Mouse (Mus musculus) neural tube, embryonic 15.5 days (tissue): ENCODE data around the gene Nsun4. TPM values are rescaled to one million over a fixed set of nuclear protein-coding genes. Genes with fewer than 3 reads are reported as not detected.

ENCODE experiments used
- ATAC-seq: fragments of 200-750 bp; cut with Nextera tagmentation; 2 replicates; pipeline ENCODE4 v1.8.0; 2017; ENCODE audit warnings: mild to moderate bottlenecking, moderate TSS enrichment, moderate library complexity; ENCODE audit not compliant: low FRiP score
- H3K27ac ChIP-seq: fragments of 300-500 bp; sonication (generic); replicated peaks from 2 replicates; pipeline ENCODE4 v1.5.1; 2015; ENCODE audit warnings: mild to moderate bottlenecking, inconsistent platforms
- H3K27me3 ChIP-seq: fragments of 300-500 bp; sonication (generic); replicated peaks from 2 replicates; pipeline ENCODE4 v1.6.1; 2015; ENCODE audit warnings: inconsistent platforms
- H3K36me3 ChIP-seq: fragments of 300-500 bp; sonication (generic); 2 replicates; pipeline ENCODE4 v1.6.1; 2015; ENCODE audit warnings: inconsistent platforms
- H3K4me1 ChIP-seq: fragments of 300-500 bp; sonication (generic); 2 replicates; pipeline ENCODE4 v1.6.1; 2015; ENCODE audit warnings: inconsistent platforms
- H3K4me2 ChIP-seq: fragments of 300-500 bp; sonication (generic); 2 replicates; pipeline ENCODE4 v1.6.1; 2015; ENCODE audit warnings: inconsistent platforms, mild to moderate bottlenecking, moderate library complexity
- H3K4me3 ChIP-seq: fragments of 300-500 bp; sonication (generic); replicated peaks from 2 replicates; pipeline ENCODE4 v1.5.1; 2015; ENCODE audit warnings: mild to moderate bottlenecking, inconsistent platforms
- H3K9ac ChIP-seq: fragments of 300-500 bp; sonication (generic); replicated peaks from 2 replicates; pipeline ENCODE4 v1.6.1; 2015; ENCODE audit warnings: mild to moderate bottlenecking, inconsistent platforms
- H3K9me3 ChIP-seq: fragments of 300-500 bp; sonication (generic); replicated peaks from 2 replicates; pipeline ENCODE4 v1.6.1; 2016; ENCODE audit warnings: inconsistent platforms
- WGBS: fragments of 180-500 bp; shearing (Covaris S2); methylation state at CpG from one replicate; pipeline ENCODE4 v1.1.7; 2015; ENCODE audit warnings: mixed read lengths; 5-methylcytosine and 5-hydroxymethylcytosine counted together
- polyA plus RNA-seq: library from polyadenylated mRNA; unstranded; fragments of >200 nt; fragmentation: Nextera tagmentation; extraction: Ambion mirVana; gene quantifications from 2 replicates; pipeline ENCODE4 v1.2.1, GENCODE M21; 2015

The Nsun4 gene
- polyA plus RNA-seq, 1 experiment from 2014 or later: 13.5 TPM

DNA sequence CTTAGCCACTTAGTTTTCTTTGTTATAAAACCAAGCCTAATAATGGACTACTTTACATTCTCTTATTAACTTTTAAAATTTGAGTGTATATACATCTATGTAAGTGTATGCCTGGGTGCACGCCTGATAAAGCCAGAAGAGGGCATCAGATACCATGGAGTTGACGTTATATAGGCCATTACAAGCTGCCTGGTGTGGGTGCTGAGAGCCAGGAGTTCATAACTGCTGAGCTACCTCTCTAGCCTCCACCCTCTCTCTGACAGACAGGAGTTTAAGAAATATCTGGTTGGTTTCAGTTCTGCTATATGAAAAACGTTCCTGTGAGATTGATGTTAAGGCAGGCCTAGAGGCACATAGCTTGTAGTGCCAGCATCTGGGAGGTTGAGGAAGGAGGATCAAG is 11.5 kb downstream of the Nsun4 start:
- no peak overlapping the region for H3K4me2 ChIP-seq
- peaks cover 13% of the 10 kb centered on the region; the same call in 1 of the 2 replicates for H3K36me3 ChIP-seq
- ATAC-seq: no peak
- no peaks in the 10 kb centered on the region for H3K9me3 ChIP-seq
- WGBS: 88% methylated on average over 3 of the region's 3 CpGs
- no peak overlapping the region for H3K9ac ChIP-seq
- H3K27me3 ChIP-seq: no peaks in the 10 kb centered on the region
- no peak overlapping the region for H3K4me3 ChIP-seq
- no peak overlapping the region for H3K27ac ChIP-seq
- H3K4me1 ChIP-seq: no peaks in the 10 kb centered on the region

DNA sequence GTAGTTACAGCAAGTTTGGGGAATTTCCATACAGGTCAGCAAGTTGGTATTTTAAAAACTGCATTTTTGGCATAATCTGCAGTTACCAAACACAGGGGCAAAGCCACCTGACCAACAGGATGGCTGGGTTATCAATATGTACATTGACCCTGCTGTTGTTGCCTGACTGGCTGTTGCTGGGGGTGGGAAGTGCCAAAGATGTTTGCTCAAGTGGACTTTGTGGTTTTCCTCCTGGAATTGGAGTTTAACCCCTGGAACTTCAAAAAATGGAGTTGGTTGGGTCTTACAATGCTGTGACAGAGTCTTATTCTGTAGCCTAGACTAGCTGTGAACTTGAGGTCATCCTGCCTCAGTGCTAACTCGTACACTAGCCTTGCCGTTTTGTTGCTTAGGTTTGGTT is 13.2 kb downstream of the Nsun4 start:
- H3K27me3 ChIP-seq: no peaks in the 10 kb centered on the region
- WGBS: 93% methylated on average over 2 of the region's 2 CpGs
- H3K4me3 ChIP-seq: no peak overlapping the region
- H3K9ac ChIP-seq: no peak overlapping the region
- H3K9me3 ChIP-seq: no peaks in the 10 kb centered on the region
- no peak overlapping the region for H3K4me2 ChIP-seq
- no peak overlapping the region for H3K27ac ChIP-seq
- H3K36me3 ChIP-seq: peaks cover 13% of the 10 kb centered on the region; the same call in 1 of the 2 replicates
- ATAC-seq: no peak
- H3K4me1 ChIP-seq: no peaks in the 10 kb centered on the region

DNA sequence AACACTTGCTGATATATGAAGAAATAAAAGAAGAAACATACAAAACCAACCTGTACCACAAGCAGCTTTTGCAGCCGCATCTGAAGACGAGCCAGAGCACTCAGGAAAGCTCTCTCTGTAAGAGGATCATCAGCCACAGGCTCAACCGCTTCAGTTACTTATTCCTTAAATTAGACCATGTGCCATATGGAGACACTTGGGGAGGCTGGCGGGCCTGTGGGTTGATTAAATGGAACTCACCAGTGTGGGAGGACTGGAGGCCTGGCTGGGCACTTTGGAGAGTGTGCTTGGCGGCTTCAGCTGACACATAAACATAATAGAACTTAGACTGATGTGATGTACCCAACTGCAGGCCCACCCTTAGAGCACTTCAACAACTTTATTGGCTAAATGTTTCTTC is 20.3 kb downstream of the Nsun4 start:
- H3K4me2 ChIP-seq: no peak overlapping the region
- no peak overlapping the region for H3K4me3 ChIP-seq
- no peak overlapping the region for H3K27ac ChIP-seq
- ATAC-seq: no peak
- no peak overlapping the region for H3K9ac ChIP-seq
- H3K36me3 ChIP-seq: peaks cover 28% of the 10 kb centered on the region
- H3K9me3 ChIP-seq: no peaks in the 10 kb centered on the region
- WGBS: 92% methylated on average over 5 of the region's 5 CpGs
- H3K27me3 ChIP-seq: no peaks in the 10 kb centered on the region
- no peaks in the 10 kb centered on the region for H3K4me1 ChIP-seq

DNA sequence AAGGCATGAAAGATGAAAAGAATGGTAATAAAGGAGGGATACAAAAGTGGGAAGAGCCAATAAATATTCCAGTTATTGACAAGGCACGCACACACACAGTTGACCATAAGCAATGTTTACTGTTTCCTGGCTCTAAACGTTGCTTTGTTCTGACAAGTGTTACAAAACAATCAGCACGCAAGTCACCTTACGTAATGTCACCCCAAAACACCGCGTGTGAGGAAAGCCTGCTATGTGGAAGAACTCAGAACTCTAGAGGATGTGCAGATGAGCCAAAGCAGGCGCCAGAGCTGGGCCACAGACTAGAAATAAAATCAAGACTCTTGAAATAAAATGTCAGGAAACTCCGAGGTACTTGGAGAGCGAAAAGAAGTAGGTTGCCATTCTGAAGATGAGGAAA is 20.8 kb downstream of the Nsun4 start:
- Histone ChIP-seq H3K4me3 (no peak overlapping the region), H3K27me3 (no peaks in the 10 kb centered on the region), H3K9me3 (no peaks in the 10 kb centered on the region), H3K36me3 (peaks cover 28% of the 10 kb centered on the region), H3K4me2 (no peak overlapping the region), H3K27ac (no peak overlapping the region), H3K9ac (no peak overlapping the region), H3K4me1 (no peaks in the 10 kb centered on the region)
- 91% methylated on average over 9 of the region's 9 CpGs for WGBS
- ATAC-seq: no peak

DNA sequence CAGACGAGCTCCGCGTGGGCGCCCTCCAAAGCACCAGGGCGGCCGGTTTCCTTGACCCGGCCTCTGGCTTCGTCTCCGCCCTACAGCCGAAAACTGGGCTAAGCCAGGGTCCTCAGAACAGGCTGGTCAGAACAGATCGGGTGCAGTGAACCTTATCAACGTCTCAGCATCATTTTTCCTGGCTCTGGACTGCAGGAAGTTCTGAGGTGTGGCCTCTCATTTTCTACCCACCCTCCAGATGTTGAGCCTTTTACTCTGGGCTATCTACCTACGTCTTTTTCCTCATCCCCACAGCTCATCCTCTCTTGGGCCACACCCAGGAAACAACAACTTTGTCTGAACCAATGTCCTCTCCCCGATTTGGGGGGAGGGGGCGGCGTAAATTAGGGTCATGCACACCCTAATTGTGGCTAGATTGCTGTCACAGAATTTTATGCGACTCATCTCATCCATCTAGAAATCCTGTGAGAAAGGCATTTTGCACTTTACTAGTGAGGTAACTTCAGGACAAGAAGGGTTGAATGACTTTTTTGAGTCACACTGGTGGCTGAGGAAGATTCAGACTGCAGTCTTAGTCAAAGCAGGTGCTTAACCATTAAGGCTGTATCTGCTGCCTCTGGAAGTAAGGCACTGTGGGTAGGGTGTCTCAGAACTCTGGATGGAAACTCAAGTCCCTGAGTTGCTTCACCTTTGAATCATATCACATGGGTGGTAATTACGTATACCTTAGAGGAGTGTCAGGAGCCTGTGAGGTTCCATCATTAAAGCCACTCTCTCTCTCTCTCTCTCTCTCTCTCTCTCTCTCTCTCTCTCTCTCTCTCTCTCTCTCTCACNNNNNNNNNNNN is 35.6 kb downstream of the Nsun4 start, which contains the start of gene Faah:
TSS of gene Faah (minus strand) at position 25 of the 845 bp plus-strand sequence.
- H3K9me3 ChIP-seq: no peaks in the 10 kb centered on the region
- peak within 1 kb of the TSS; percentile 82 for H3K9ac ChIP-seq
- WGBS: 5% methylated on average over 18 of the region's 18 CpGs
- peak within 1 kb of the TSS; percentile 80 for H3K4me3 ChIP-seq
- H3K4me2 ChIP-seq: peak within 1 kb of the TSS; percentile 95
- H3K36me3 ChIP-seq: no peaks in the 10 kb centered on the region
- peaks cover 19% of the 10 kb centered on the region for H3K4me1 ChIP-seq
- H3K27ac ChIP-seq: peak within 1 kb of the TSS; percentile 81
- peak; percentile 58 for ATAC-seq
- peaks cover 40% of the 10 kb centered on the region for H3K27me3 ChIP-seq

DNA sequence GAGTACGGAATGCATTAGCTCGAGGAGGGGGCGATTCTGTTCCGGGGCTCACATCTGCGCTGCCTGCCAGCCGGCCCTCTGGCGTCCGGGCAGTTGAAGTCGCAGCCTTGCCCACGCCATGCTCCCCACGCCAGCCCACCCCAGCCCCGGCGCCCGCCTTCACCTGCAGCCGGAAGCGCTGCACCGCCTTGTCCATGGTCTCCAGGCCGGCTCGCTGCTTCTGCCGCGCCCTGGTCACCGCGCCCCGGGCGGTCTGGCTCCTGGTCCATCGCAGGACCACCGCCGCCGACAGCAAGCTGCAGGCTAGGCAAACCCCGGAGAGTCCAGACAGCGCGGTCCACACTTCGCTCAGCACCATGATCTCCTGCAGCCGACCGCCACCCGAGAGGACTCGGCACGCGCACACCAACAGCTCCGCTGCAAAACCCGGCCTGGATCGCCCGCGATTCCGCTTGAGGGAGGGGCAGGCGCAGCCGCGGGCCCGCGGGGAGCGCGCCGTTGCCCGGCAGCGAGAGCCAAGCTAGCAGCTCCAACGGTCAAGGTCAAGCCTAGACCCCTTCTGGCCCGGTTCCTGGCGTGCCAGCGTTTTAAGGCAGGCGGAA is 36.3 kb downstream of the Nsun4 start:
- Histone ChIP-seq H3K4me3 (peak overlapping the region; percentile 80), H3K4me1 (peaks cover 19% of the 10 kb centered on the region), H3K9me3 (no peaks in the 10 kb centered on the region), H3K27me3 (peaks cover 40% of the 10 kb centered on the region), H3K4me2 (peak overlapping the region; percentile 95), H3K9ac (peak overlapping the region; percentile 82), H3K27ac (peak overlapping the region; percentile 81), H3K36me3 (no peaks in the 10 kb centered on the region)
- ATAC-seq: peak; percentile 93
- under 1% methylated on average over 60 of the region's 60 CpGs for WGBS

DNA sequence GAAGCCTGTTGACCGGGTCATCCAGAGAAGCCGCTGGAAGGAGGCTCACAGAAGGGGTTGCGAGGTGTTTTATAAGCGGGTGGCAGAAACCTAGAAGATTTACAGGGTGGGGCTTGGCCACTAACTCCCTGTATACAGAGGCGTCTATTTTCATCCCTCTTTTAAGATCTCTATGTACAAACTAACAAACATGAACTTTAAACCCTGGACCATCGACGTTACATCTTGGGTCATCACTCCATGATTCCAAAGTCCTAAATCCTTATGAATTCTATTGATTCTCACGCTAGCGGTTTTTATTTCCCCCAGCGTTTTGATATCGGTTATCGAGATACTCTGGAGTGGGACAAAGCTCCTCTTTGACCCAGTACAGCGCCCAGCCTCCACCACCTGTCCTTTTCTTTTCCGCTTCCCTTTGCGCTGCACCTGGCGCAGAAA is 36.8 kb downstream of the Nsun4 start:
- Histone ChIP-seq H3K9me3 (no peaks in the 10 kb centered on the region), H3K9ac (peak overlapping the region; percentile 82), H3K4me1 (peaks cover 19% of the 10 kb centered on the region), H3K4me3 (peak overlapping the region; percentile 80), H3K27ac (peak overlapping the region; percentile 81; the same call in 1 of the 2 replicates), H3K27me3 (peaks cover 40% of the 10 kb centered on the region), H3K36me3 (no peaks in the 10 kb centered on the region), H3K4me2 (peak overlapping the region; percentile 95)
- no peak for ATAC-seq
- WGBS: 6% methylated on average over 16 of the region's 16 CpGs

DNA sequence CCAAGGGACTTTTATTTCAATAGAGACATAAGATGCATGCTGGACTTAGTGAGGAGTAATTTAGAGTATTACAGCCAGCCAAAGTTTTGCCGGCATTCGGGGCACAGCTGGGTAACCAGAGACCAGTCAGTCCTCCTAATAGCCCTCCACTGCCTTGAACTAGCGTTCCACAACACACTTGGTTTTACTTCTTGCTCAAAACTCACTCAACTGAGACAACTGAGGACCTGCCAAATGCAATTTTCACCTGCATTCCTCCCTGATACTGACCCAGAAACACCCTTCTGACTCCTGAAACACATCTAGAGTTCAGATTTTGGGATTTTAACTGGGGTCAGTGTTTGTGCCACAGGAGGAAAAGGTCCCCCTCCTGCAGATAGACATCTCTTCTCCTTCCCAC is 37.3 kb downstream of the Nsun4 start:
- Histone ChIP-seq H3K27me3 (peaks cover 40% of the 10 kb centered on the region), H3K4me2 (peak overlapping the region; percentile 95), H3K4me3 (peak overlapping the region; percentile 80), H3K36me3 (no peaks in the 10 kb centered on the region), H3K9me3 (no peaks in the 10 kb centered on the region), H3K9ac (peak overlapping the region; percentile 82; the same call in 1 of the 2 replicates), H3K4me1 (peaks cover 19% of the 10 kb centered on the region), H3K27ac (no peak overlapping the region)
- 27% methylated on average over 3 of the region's 3 CpGs for WGBS
- ATAC-seq: no peak

DNA sequence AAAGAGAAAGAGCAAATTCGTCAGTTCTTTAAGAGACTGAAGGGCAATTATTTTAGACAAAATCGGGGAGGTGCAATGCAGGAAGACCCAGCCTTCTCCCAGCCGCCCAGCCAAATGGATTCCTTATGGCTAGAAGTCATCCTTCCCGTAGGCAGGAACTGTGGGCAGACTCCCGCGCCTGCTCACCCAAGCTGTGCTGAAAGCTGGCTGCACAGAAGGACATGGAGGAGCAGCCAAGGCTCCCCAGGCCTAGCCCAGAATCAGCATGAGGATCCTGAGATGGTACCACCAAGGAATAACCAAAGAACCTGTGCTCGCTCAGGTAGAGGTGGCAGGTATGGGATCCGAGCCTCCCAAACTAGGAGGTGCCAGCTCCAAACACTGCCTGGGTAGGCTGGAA is 37.7 kb downstream of the Nsun4 start:
- Histone ChIP-seq H3K4me1 (peaks cover 19% of the 10 kb centered on the region), H3K9ac (no peak overlapping the region), H3K27me3 (peaks cover 40% of the 10 kb centered on the region), H3K4me2 (peak overlapping the region; percentile 95), H3K36me3 (no peaks in the 10 kb centered on the region), H3K27ac (no peak overlapping the region), H3K9me3 (no peaks in the 10 kb centered on the region), H3K4me3 (no peak overlapping the region)
- ATAC-seq: no peak
- WGBS: 69% methylated on average over 8 of the region's 8 CpGs

DNA sequence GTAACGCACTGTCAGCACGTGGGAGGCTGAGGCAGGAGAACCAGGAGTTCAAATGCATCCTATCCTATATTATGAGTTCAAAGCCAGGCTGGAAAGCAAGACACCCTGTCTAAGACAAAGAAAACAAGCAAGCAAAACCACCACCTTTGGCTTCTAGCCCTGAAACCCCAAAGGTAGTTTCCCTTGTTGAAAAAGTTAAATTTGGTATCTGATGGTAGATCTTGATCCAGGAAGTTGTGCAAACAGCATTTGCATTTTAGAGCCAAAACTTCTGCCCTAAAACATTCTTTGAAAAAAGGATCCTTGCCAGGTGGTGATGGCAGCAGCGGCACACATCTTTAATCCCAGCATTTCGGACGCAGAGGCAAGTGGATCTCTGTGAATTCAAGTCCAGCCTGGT is 38.2 kb downstream of the Nsun4 start:
- Histone ChIP-seq H3K36me3 (no peaks in the 10 kb centered on the region), H3K27ac (no peak overlapping the region), H3K9ac (no peak overlapping the region), H3K4me1 (peaks cover 19% of the 10 kb centered on the region), H3K9me3 (no peaks in the 10 kb centered on the region), H3K4me3 (no peak overlapping the region), H3K4me2 (no peak overlapping the region), H3K27me3 (peaks cover 40% of the 10 kb centered on the region)
- ATAC-seq: no peak
- 86% methylated on average over 5 of the region's 5 CpGs for WGBS

DNA sequence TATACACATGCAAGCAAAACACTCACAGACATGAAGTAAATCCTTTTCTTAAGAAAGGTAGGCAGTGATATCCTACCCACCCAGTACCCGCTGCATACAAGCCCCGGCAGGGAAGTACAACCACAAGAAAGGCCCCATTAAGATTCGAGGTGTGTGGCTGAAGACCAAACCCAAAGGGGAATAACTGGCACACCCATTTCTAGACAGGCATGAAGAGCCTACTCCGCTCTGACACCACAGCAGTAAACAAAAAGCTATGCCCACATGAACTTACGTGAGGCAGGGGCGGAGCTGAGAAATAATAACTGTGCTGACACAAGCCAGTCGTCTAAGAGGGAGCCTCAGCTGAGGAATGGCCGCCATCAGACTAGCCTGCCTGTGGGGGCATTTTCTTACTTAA is 43.5 kb downstream of the Nsun4 start:
- Histone ChIP-seq H3K9me3 (no peaks in the 10 kb centered on the region), H3K4me3 (no peak overlapping the region), H3K4me2 (no peak overlapping the region), H3K27me3 (peaks cover 11% of the 10 kb centered on the region), H3K4me1 (peaks cover 4% of the 10 kb centered on the region; the same call in 1 of the 2 replicates), H3K27ac (no peak overlapping the region), H3K36me3 (no peaks in the 10 kb centered on the region), H3K9ac (no peak overlapping the region)
- ATAC-seq: no peak
- 81% methylated on average over 8 of the region's 8 CpGs for WGBS

DNA sequence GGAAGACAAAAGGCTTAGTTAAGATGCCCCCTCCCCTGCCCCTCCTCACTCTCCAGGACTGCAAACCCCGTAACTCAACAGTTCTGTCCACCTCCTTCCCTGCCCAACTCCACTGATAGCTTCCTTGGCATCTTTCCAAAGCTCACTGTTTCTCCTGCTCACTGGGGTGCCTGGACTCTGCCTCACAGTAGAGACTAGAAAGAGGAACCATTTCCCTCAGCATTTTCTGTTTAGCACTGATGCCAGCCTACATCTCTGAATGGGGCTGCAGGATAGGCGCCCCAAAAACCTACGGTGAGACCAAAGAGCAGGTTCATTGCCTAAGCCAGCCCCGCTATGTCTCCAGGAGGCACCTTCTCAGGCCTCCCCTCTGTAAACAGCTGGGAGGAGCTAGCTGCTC is 52.5 kb downstream of the Nsun4 start:
- Histone ChIP-seq H3K36me3 (no peaks in the 10 kb centered on the region), H3K9me3 (no peaks in the 10 kb centered on the region), H3K4me3 (no peak overlapping the region), H3K27me3 (peaks cover 23% of the 10 kb centered on the region; the same call in 1 of the 2 replicates), H3K27ac (no peak overlapping the region), H3K4me2 (no peak overlapping the region), H3K4me1 (no peaks in the 10 kb centered on the region), H3K9ac (no peak overlapping the region)
- ATAC-seq: no peak
- WGBS: 67% methylated on average over 4 of the region's 4 CpGs
